Mouse (Mus musculus) heart, adult 2 months (tissue): ENCODE measurements at regions not wholly inside any gene's neighbourhood (a gene's known extent, or its start where the extent isn't known, plus 50 kb on each side); places are given as distances from the start of the nearest gene placed in this dataset.

Experiments used
- CTCF ChIP-seq: fragments of 200-600 bp; IDR thresholded peaks from 2 replicates; pipeline ENCODE4 v1.8.1; 2022; ENCODE audit warnings: antibody characterized with exemption, mild to moderate bottlenecking, moderate library complexity
- EP300 ChIP-seq: fragments of 200-500 bp; IDR thresholded peaks from 2 replicates; pipeline ENCODE4 v1.6.1; 2011; ENCODE audit warnings: low read depth, low read length, control low read depth; ENCODE audit not compliant: insufficient read depth
- POLR2A ChIP-seq: fragments of 200-500 bp; IDR thresholded peaks from 2 replicates; pipeline ENCODE4 v1.6.1; 2011; ENCODE audit warnings: mild to moderate bottlenecking, low read depth, low read length, control low read depth; ENCODE audit not compliant: insufficient read depth

GRCm38 (mm10) chr6:41101997-41102396 lies 66.7 kb upstream of the 2210010C04Rik start:
- TF ChIP-seq CTCF (no peak), POLR2A (no peak), EP300 (no peak)
